Mouse (Mus musculus): Measurements from ENCODE around the gene Sdf2. TPM values are rescaled to one million over a fixed set of nuclear protein-coding genes. Genes with fewer than 3 reads are reported as not detected.

Sdf2 gene
- polyA plus RNA-seq, 1 experiment from 2014 or later: 77.4 TPM

DNA sequence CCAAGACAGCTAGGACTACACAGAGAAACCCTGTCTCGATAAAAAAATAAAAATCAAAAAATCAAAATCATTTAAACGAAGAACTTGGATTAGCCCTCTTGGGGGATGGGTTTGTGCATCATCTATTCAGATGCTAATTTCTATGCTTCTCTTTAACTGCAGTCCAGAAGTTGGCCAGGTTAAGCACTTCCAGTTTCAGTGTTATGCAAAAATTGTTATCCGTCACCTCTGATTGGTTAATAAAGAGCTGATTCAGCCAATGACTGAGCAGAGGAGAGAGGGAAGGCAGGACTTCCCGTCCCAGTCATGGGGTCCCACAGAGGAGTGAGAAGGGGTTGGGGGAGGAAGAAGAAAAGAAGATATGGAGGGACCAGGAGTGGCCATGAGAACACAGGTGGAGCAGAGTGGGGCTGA, 2.2 kb downstream of the Sdf2 start:
- H3K9me3 ChIP-seq (ENCODE audit: control insufficient read depth, low read length): no peaks in the 10 kb centered on the region
- no peak for DNase-seq (ENCODE audit: low spot score)
- ATAC-seq (replicated peaks; ENCODE audit: low FRiP score, low TSS enrichment, low read depth): no peak
- no peak overlapping the region for H3K4me2 ChIP-seq (ENCODE audit: low read length)
- 66% methylated on average over 4 of the region's 4 CpGs for WGBS
- no peak overlapping the region for H3K9ac ChIP-seq (ENCODE audit: low read length)
- no peak overlapping the region for H3K4me3 ChIP-seq (ENCODE audit: low read depth, low read length)
- no peaks in the 10 kb centered on the region for H3K27me3 ChIP-seq (replicated peaks; ENCODE audit: control insufficient read depth, insufficient read depth, low read length)
- peaks cover 27% of the 10 kb centered on the region for H3K4me1 ChIP-seq (replicated peaks; ENCODE audit: control insufficient read depth, insufficient read depth, low read length)
- no peak overlapping the region for H3K27ac ChIP-seq (ENCODE audit: low read depth)
- H3K36me3 ChIP-seq (ENCODE audit: control insufficient read depth, insufficient read depth, low read length): peaks cover 24% of the 10 kb centered on the region

GRCm38 (mm10) chr11:78256618-78257017, 11.1 kb downstream of the Sdf2 start:
- Histone ChIP-seq H3K36me3 (ENCODE audit: control insufficient read depth, insufficient read depth, low read length) (peaks cover 33% of the 10 kb centered on the region), H3K27me3 (replicated peaks; ENCODE audit: control insufficient read depth, insufficient read depth, low read length) (0 out of 2 replicates have a peak, but pooled peaks cover 9% of the 10 kb centered on the region), H3K4me2 (ENCODE audit: low read length) (no peak overlapping the region), H3K4me3 (ENCODE audit: low read depth, low read length) (no peak overlapping the region), H3K9me3 (ENCODE audit: control insufficient read depth, low read length) (no peaks in the 10 kb centered on the region), H3K4me1 (replicated peaks; ENCODE audit: control insufficient read depth, insufficient read depth, low read length) (no peaks in the 10 kb centered on the region), H3K9ac (ENCODE audit: low read length) (no peak overlapping the region), H3K27ac (ENCODE audit: low read depth) (no peak overlapping the region)
- 100% methylated on average over 1 of the region's 1 CpGs for WGBS
- ATAC-seq (replicated peaks; ENCODE audit: low FRiP score, low TSS enrichment, low read depth) (no peak), DNase-seq (ENCODE audit: low spot score) (no peak)

DNA sequence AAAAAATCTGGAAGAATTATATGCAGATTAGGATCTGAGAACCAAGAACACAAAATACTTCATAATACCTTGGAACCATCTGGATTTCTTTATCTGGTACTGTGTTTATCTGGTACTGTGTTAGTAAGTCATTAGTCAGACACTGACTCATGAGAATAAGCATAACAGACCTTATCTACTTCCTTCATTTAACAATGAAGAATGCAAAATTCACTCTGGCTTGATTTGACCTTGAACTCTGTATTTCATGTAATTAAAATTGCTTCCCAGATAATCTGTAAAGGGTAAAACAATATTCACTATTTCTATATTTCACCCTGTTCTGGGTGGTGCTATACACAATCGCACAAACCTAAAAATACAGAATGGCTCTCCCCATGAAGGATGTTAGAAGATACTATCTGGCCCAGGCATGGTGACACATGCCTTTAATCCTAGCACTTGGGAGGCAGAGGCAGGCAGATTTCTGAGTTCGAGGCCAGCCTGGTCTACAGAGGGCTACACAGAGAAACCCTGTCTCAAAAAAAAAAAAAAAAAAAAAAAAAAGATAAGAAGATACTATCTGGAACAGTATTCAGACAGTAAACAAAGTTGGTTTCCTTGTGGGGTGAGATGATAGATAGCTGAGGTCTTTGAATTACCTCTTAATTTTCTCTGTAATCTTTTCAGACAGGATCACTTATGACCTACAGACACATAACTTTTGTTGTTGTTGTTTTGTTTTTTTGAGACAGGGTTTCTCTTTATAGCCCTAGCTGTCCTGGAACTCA, 15.1 kb downstream of the Sdf2 start:
- no peaks in the 10 kb centered on the region for H3K9me3 ChIP-seq (ENCODE audit: control insufficient read depth, low read length)
- H3K4me3 ChIP-seq (ENCODE audit: low read depth, low read length): peak overlapping the region; percentile 94
- H3K4me1 ChIP-seq (replicated peaks; ENCODE audit: control insufficient read depth, insufficient read depth, low read length): peaks cover 6% of the 10 kb centered on the region; the same call in 1 of the 2 replicates
- ATAC-seq (replicated peaks; ENCODE audit: low FRiP score, low TSS enrichment, low read depth) (no peak), DNase-seq (ENCODE audit: low spot score) (no peak)
- peak overlapping the region; percentile 67 for H3K4me2 ChIP-seq (ENCODE audit: low read length)
- H3K27me3 ChIP-seq (replicated peaks; ENCODE audit: control insufficient read depth, insufficient read depth, low read length): 0 out of 2 replicates have a peak, but pooled peaks cover 9% of the 10 kb centered on the region
- peaks cover 30% of the 10 kb centered on the region for H3K36me3 ChIP-seq (ENCODE audit: control insufficient read depth, insufficient read depth, low read length)
- no peak overlapping the region for H3K9ac ChIP-seq (ENCODE audit: low read length)
- H3K27ac ChIP-seq (ENCODE audit: low read depth): no peak overlapping the region
- 94% methylated on average over 2 of the region's 2 CpGs for WGBS

DNA sequence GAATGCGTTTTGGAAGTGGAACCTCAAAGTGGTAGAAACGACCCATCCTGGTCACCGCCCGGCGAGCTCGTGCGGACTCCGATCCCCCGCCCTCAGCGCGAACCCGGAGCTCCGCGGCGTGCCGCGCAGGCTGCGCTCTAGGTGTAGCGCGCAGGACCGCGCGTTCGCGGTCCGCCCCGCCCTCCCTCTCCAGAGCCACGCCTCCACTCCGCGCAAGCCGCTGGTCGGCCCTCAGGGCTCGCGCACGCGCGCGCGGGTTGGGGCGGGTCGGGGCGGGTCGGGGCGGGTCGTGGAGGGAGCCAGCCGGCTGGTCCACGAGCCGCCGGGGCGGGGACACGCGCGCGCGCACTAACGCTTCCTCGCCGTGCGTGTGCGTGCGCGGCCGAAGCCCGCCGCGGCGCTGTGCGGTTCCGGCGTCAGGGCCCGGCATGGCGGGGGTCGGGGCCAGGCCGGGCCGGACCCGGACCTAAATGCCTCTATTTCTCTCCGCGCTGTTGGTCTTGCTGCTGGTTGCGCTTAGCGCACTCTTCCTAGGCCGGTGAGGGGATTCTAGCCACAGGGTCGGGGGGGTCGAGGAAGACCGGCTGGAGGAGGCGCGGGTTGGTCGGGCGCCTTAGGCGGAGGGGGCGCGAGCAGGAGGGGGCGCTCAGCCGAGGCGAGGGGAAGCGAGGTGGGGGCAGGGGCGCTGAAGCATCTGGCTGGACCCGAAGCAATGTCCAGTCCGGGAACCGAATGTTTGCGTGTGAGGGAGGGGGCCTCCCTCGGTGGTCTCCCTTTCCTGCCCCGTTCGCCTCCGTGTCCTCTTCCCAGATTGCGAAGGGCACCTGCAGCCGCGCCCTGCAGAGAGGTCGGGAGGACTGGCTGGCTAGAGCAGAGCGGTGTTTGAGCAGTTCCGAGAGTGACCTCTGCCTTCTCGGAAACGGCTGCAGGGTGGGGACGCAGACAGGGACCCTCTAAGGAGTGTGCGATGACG, 16.1 kb downstream of the Sdf2 start, which contains the start of gene 2610507B11Rik:
TSS of gene 2610507B11Rik (plus strand) at position 373 of the 973 bp plus-strand sequence.
- peaks cover 34% of the 10 kb centered on the region for H3K36me3 ChIP-seq (ENCODE audit: control insufficient read depth, insufficient read depth, low read length)
- ATAC-seq (replicated peaks; ENCODE audit: low FRiP score, low TSS enrichment, low read depth) (peak; percentile 91), DNase-seq (ENCODE audit: low spot score) (peak; percentile 92)
- H3K4me1 ChIP-seq (replicated peaks; ENCODE audit: control insufficient read depth, insufficient read depth, low read length): peaks cover 6% of the 10 kb centered on the region; the same call in 1 of the 2 replicates
- under 1% methylated on average over 100 of the region's 115 CpGs for WGBS
- H3K4me2 ChIP-seq (ENCODE audit: low read length): peak within 1 kb of the TSS; percentile 67
- peak within 1 kb of the TSS; percentile 94 for H3K4me3 ChIP-seq (ENCODE audit: low read depth, low read length)
- peak within 1 kb of the TSS; percentile 77 for H3K27ac ChIP-seq (ENCODE audit: low read depth)
- peak within 1 kb of the TSS; percentile 78 for H3K9ac ChIP-seq (ENCODE audit: low read length)
- 0 out of 2 replicates have a peak, but pooled peaks cover 9% of the 10 kb centered on the region for H3K27me3 ChIP-seq (replicated peaks; ENCODE audit: control insufficient read depth, insufficient read depth, low read length)
- no peaks in the 10 kb centered on the region for H3K9me3 ChIP-seq (ENCODE audit: control insufficient read depth, low read length)

- ATAC-seq (replicated peaks; ENCODE audit: low FRiP score, low TSS enrichment, low read depth) (no peak), DNase-seq (ENCODE audit: low spot score) (peak; percentile 78)
- Histone ChIP-seq H3K9me3 (ENCODE audit: control insufficient read depth, low read length) (no peaks in the 10 kb centered on the region), H3K4me1 (replicated peaks; ENCODE audit: control insufficient read depth, insufficient read depth, low read length) (peaks cover 6% of the 10 kb centered on the region; the same call in 1 of the 2 replicates), H3K36me3 (ENCODE audit: control insufficient read depth, insufficient read depth, low read length) (peaks cover 43% of the 10 kb centered on the region), H3K4me3 (ENCODE audit: low read depth, low read length) (peak overlapping the region; percentile 94), H3K4me2 (ENCODE audit: low read length) (peak overlapping the region; percentile 67), H3K27me3 (replicated peaks; ENCODE audit: control insufficient read depth, insufficient read depth, low read length) (0 out of 2 replicates have a peak, but pooled peaks cover 9% of the 10 kb centered on the region), H3K9ac (ENCODE audit: low read length) (peak overlapping the region; percentile 78), H3K27ac (ENCODE audit: low read depth) (no peak overlapping the region)
- 3% methylated on average over 8 of the region's 8 CpGs for WGBS
Observed at GRCm38 (mm10) chr11:78262550-78262949, 17.0 kb downstream of the Sdf2 start.

- DNase-seq (ENCODE audit: low spot score) (no peak), ATAC-seq (replicated peaks; ENCODE audit: low FRiP score, low TSS enrichment, low read depth) (no peak)
- Histone ChIP-seq H3K27me3 (replicated peaks; ENCODE audit: control insufficient read depth, insufficient read depth, low read length) (0 out of 2 replicates have a peak, but pooled peaks cover 2% of the 10 kb centered on the region), H3K9me3 (ENCODE audit: control insufficient read depth, low read length) (no peaks in the 10 kb centered on the region), H3K4me3 (ENCODE audit: low read depth, low read length) (no peak overlapping the region), H3K4me1 (replicated peaks; ENCODE audit: control insufficient read depth, insufficient read depth, low read length) (peaks cover 6% of the 10 kb centered on the region; the same call in 1 of the 2 replicates), H3K27ac (ENCODE audit: low read depth) (no peak overlapping the region), H3K36me3 (ENCODE audit: control insufficient read depth, insufficient read depth, low read length) (peaks cover 73% of the 10 kb centered on the region), H3K9ac (ENCODE audit: low read length) (no peak overlapping the region), H3K4me2 (ENCODE audit: low read length) (no peak overlapping the region)
- WGBS: 87% methylated on average over 6 of the region's 6 CpGs
Observed at GRCm38 (mm10) chr11:78265571-78265970, 20.0 kb downstream of the Sdf2 start.

DNA sequence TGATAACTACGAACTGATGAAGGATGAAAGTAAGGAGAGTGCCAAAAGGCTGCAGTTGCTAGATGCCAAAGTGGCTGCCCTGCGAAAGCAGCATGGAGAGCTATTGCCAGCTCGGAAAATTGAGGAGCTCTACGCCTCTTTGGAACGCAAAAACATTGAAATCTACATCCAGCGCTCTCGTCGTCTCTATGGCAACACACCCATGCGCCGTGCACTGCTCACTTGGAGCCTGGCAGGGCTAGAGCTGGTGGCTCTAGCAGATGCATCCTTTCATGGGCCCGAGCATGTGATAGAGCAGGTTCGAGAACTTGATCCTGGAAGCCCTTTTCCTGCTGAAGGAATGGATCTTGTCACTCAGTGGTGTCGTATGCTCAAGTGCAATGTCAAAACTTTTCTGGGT, 26.4 kb downstream of the Sdf2 start:
- no peak for DNase-seq (ENCODE audit: low spot score)
- H3K9me3 ChIP-seq (ENCODE audit: control insufficient read depth, low read length): no peaks in the 10 kb centered on the region
- no peak overlapping the region for H3K27ac ChIP-seq (ENCODE audit: low read depth)
- WGBS: 88% methylated on average over 13 of the region's 13 CpGs
- H3K27me3 ChIP-seq (replicated peaks; ENCODE audit: control insufficient read depth, insufficient read depth, low read length): no peaks in the 10 kb centered on the region
- ATAC-seq (replicated peaks; ENCODE audit: low FRiP score, low TSS enrichment, low read depth): no peak
- H3K9ac ChIP-seq (ENCODE audit: low read length): no peak overlapping the region
- H3K4me2 ChIP-seq (ENCODE audit: low read length): no peak overlapping the region
- peaks cover 98% of the 10 kb centered on the region for H3K36me3 ChIP-seq (ENCODE audit: control insufficient read depth, insufficient read depth, low read length)
- H3K4me3 ChIP-seq (ENCODE audit: low read depth, low read length): no peak overlapping the region
- no peaks in the 10 kb centered on the region for H3K4me1 ChIP-seq (replicated peaks; ENCODE audit: control insufficient read depth, insufficient read depth, low read length)

DNA sequence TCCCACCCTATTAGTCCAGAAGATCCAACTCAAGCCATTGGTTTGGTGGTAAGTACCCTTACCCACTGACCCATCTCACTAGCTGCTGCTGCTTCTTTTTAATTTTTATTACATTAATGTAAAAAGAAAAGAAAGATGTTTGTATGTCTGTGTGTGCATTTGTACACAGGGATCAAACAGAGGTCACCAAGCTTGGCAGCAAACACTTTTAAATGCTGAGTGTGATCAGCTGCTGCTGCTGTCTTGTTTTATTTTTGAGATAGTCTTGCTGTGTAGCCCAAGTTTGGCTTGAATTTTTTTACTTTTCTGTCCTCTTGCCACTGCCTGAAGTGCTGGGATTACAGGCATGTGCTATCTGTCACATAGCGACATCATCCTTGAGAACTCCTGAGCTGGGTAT, 30.1 kb downstream of the Sdf2 start:
- 97% methylated on average over 1 of the region's 1 CpGs for WGBS
- no peak for ATAC-seq (replicated peaks; ENCODE audit: low FRiP score, low TSS enrichment, low read depth)

More for the DNA sequence above, 30.1 kb downstream of the Sdf2 start:
- Histone ChIP-seq H3K9ac (ENCODE audit: low read length) (no peak overlapping the region), H3K27me3 (replicated peaks; ENCODE audit: control insufficient read depth, insufficient read depth, low read length) (no peaks in the 10 kb centered on the region), H3K4me3 (ENCODE audit: low read depth, low read length) (no peak overlapping the region), H3K4me2 (ENCODE audit: low read length) (no peak overlapping the region), H3K36me3 (ENCODE audit: control insufficient read depth, insufficient read depth, low read length) (peaks cover 98% of the 10 kb centered on the region), H3K9me3 (ENCODE audit: control insufficient read depth, low read length) (no peaks in the 10 kb centered on the region), H3K27ac (ENCODE audit: low read depth) (no peak overlapping the region), H3K4me1 (replicated peaks; ENCODE audit: control insufficient read depth, insufficient read depth, low read length) (no peaks in the 10 kb centered on the region)
- no peak for DNase-seq (ENCODE audit: low spot score)

Data from intestine, embryonic 14.5 days (tissue).